Comparison of ENCODE assay signal across 19 mouse cellular contexts in the genomic region with DNA sequence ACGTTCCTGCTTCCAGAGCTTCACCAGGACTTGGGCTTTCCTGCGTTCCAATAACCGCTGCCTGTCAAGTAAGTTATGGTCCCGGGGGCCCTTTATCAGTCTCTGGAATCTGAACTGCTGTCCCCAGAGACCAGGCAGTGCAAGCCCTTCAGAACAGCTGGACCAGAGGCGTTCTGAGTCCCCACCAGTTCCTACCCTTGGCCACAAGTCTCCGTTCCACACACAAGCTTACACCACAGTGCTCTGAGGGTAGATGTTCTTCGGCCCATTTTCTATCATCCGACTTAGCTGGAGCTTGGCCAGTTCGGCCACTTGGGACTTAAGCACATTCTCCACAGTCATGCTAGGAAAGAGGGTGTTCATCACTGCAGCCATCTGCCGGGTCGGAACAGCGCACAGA. TPM values are rescaled to one million over a fixed set of nuclear protein-coding genes. Genes with fewer than 3 reads are reported as not detected.
DNase-seq lines count a peak whose midpoint lies in the region; ATAC-seq and TF ChIP-seq lines count a peak whose summit lies in the region.
"Had no signal": no experiment of that assay in that cellular context is flagged by ENCODE, and none has a peak within 500 bp of the region (broad histone marks: within the 10 kb centered on the region; RNA-seq: fewer than 3 reads in every experiment).

No protein-coding gene starts in this region.

- TF ChIP-seq EP300 in stomach, postnatal 0 days (optimal IDR thresholded peaks at IDR 0.05) = no peak

- no peaks in the 10 kb centered on the region for H3K9me3 ChIP-seq in kidney, embryonic 14.5 days (ENCODE audit: control insufficient read depth, low read length)
- H3K9me3 ChIP-seq in stomach, postnatal 0 days (ENCODE audit: control insufficient read depth, low read length) = no peaks in the 10 kb centered on the region
- H3K9me3 ChIP-seq: forebrain, embryonic 15.5 days; heart, embryonic 13.5 days; hindbrain, embryonic 13.5 days had no signal

- peak; percentile 48 for DNase-seq in kidney, adult 11 months
- peak; percentile 56 for DNase-seq in kidney, postnatal 14 days
- DNase-seq in kidney, adult 8-10 months = no peak
- peak; percentile 40 to 48 for DNase-seq in kidney, postnatal 36 days
- DNase-seq in stomach, postnatal 0 days (ENCODE audit: low spot score) = no peak
- DNase-seq: adrenal gland, adult 8-10 months; adrenal gland, postnatal 36 days; cerebellum, adult 2 months; cerebellum, postnatal 10 days; gastrocnemius, adult 2 months; gastrocnemius, postnatal 25 days; heart, adult 11 months; heart, postnatal 36 days had no signal

- no peak for ATAC-seq in kidney, embryonic 14.5 days (ENCODE audit: low FRiP score, low TSS enrichment)
- ATAC-seq in stomach, postnatal 0 days (ENCODE audit: low FRiP score, low TSS enrichment) = no peak
- ATAC-seq: forebrain, embryonic 15.5 days; hindbrain, postnatal 0 days had no signal

- no peak overlapping the region for H3K9ac ChIP-seq in kidney, embryonic 14.5 days (ENCODE audit: low read depth, low read length)
- no peak overlapping the region for H3K9ac ChIP-seq in stomach, postnatal 0 days (ENCODE audit: low read length)
- H3K9ac ChIP-seq: forebrain, embryonic 15.5 days; heart, embryonic 13.5 days; hindbrain, embryonic 13.5 days had no signal

- 64% methylated on average over 12 of the region's 12 CpGs for WGBS in kidney, embryonic 14.5 days
- 79% methylated on average over 12 of the region's 12 CpGs for WGBS in stomach, postnatal 0 days

- no peak for TF ChIP-seq CTCF in stomach, postnatal 0 days (IDR thresholded peaks at IDR 0.05; ENCODE audit: low read depth)

- no peak overlapping the region for H3K4me2 ChIP-seq in kidney, embryonic 14.5 days (replicated peaks; ENCODE audit: low read depth, low read length)
- no peak overlapping the region for H3K4me2 ChIP-seq in stomach, postnatal 0 days (replicated peaks; ENCODE audit: low read depth)
- H3K4me2 ChIP-seq: forebrain, embryonic 15.5 days; heart, embryonic 13.5 days; hindbrain, embryonic 13.5 days had no signal

- peaks cover 8% of the 10 kb centered on the region; the same call in 1 of the 2 replicates for H3K36me3 ChIP-seq in kidney, embryonic 14.5 days (ENCODE audit: control insufficient read depth, insufficient read depth, low read length)
- H3K36me3 ChIP-seq in stomach, postnatal 0 days (ENCODE audit: control insufficient read depth, insufficient read depth, low read length) = no peaks in the 10 kb centered on the region

- H3K27ac ChIP-seq in kidney, embryonic 14.5 days (ENCODE audit: low read depth, low read length) = no peak overlapping the region
- H3K27ac ChIP-seq in stomach, postnatal 0 days (replicated peaks) = no peak overlapping the region
- H3K27ac ChIP-seq: forebrain, embryonic 15.5 days; gastrocnemius, adult 2 months; heart, embryonic 13.5 days; hindbrain, embryonic 13.5 days; hindbrain, postnatal 0 days had no signal

- no peak overlapping the region for H3K4me3 ChIP-seq in kidney, embryonic 14.5 days (ENCODE audit: low read length)
- H3K4me3 ChIP-seq in stomach, postnatal 0 days (ENCODE audit: low read depth, low read length) = no peak overlapping the region
- H3K4me3 ChIP-seq: forebrain, embryonic 15.5 days; gastrocnemius, adult 2 months; heart, embryonic 13.5 days; hindbrain, embryonic 13.5 days had no signal

- H3K27me3 ChIP-seq in kidney, embryonic 14.5 days (ENCODE audit: control insufficient read depth, insufficient read depth, low read length) = no peaks in the 10 kb centered on the region
- H3K27me3 ChIP-seq in stomach, postnatal 0 days (ENCODE audit: control insufficient read depth, insufficient read depth, low read length) = no peaks in the 10 kb centered on the region
- H3K27me3 ChIP-seq: forebrain, embryonic 15.5 days; hindbrain, embryonic 13.5 days had no signal

- H3K4me1 ChIP-seq in kidney, embryonic 14.5 days (ENCODE audit: control insufficient read depth, insufficient read depth, low read length) = no peaks in the 10 kb centered on the region
- no peaks in the 10 kb centered on the region for H3K4me1 ChIP-seq in stomach, postnatal 0 days (replicated peaks; ENCODE audit: control insufficient read depth, insufficient read depth)
- H3K4me1 ChIP-seq: forebrain, embryonic 15.5 days had no signal

RNA-seq across cellular contexts. Expression of a gene that starts 8.2 kb away (rescaled TPM):
- 0.30 TPM in 1 of 2 replicates, not detected in the other for polyA plus RNA-seq in kidney, embryonic 14.5 days (2014; fragmentation: Nextera tagmentation; extraction: Ambion mirVana)
- 0.05 and 0.06 TPM in 2 replicates for polyA plus RNA-seq in stomach, postnatal 0 days (2015; fragmentation: Nextera tagmentation; extraction: Ambion mirVana)
- polyA plus RNA-seq: embryonic facial prominence, embryonic 11.5 days had no signal

RNA-seq across cellular contexts. Expression of a gene that starts 8.3 kb away (rescaled TPM):
- polyA plus RNA-seq in kidney, embryonic 14.5 days (2014; fragmentation: Nextera tagmentation; extraction: Ambion mirVana) = 3.3 and 5.8 TPM in 2 replicates
- polyA plus RNA-seq in stomach, postnatal 0 days (2015; fragmentation: Nextera tagmentation; extraction: Ambion mirVana) = 7.6 and 10.1 TPM in 2 replicates

RNA-seq across cellular contexts. Expression of a gene that starts 10.2 kb away (rescaled TPM):
- polyA plus RNA-seq in kidney, embryonic 14.5 days (2014; fragmentation: Nextera tagmentation; extraction: Ambion mirVana) = 75.6 and 76.8 TPM in 2 replicates
- 45.9 and 50.3 TPM in 2 replicates for polyA plus RNA-seq in stomach, postnatal 0 days (2015; fragmentation: Nextera tagmentation; extraction: Ambion mirVana)

RNA-seq across cellular contexts. Expression of a gene that starts 17.0 kb away (rescaled TPM):
- polyA plus RNA-seq in kidney, embryonic 14.5 days (2014; fragmentation: Nextera tagmentation; extraction: Ambion mirVana) = 0.11 and 0.39 TPM in 2 replicates
- 0.63 and 1.1 TPM in 2 replicates for polyA plus RNA-seq in stomach, postnatal 0 days (2015; fragmentation: Nextera tagmentation; extraction: Ambion mirVana)
- polyA plus RNA-seq: embryonic facial prominence, embryonic 11.5 days had no signal

RNA-seq across cellular contexts. Expression of a gene that starts 26.4 kb away (rescaled TPM):
- not detected in 2 replicates for polyA plus RNA-seq in kidney, embryonic 14.5 days (2014; fragmentation: Nextera tagmentation; extraction: Ambion mirVana)
- polyA plus RNA-seq in stomach, postnatal 0 days (2015; fragmentation: Nextera tagmentation; extraction: Ambion mirVana) = not detected in 2 replicates

Comparison
In these comparisons a context has a peak if more than half of its experiments do, and no peak if none do; other contexts are left out.
1. DNase-seq: peak in kidney, adult 11 months (single experiment), kidney, postnatal 14 days (single experiment) and kidney, postnatal 36 days (2 of 2); none in kidney, adult 8-10 months (0 of 2) and stomach, postnatal 0 days (single experiment).